In the genomic region with DNA sequence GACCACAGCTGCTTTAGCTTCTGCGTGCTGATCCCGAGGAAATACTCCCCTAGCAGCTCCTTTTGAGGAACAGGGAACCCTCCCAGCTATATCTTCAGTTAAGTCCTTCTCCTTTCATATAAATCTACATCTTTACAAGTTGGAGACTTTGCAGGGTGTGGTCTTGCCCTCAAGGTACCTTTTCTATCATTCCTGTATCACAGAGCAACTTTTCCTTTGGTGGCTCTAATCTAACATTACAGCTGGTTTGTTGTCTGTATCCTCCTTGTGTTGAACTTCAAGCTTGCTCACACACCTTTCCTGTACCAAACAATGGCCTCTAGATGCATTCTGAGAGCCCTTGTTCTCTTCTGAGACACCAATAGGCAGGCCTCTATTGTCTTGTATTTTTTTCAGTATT, we compare ENCODE assay signal across 24 mouse cellular contexts.
DNase-seq lines count a peak whose midpoint lies in the region; ATAC-seq lines count a peak whose summit lies in the region.
"Had no signal": no experiment of that assay in that cellular context is flagged by ENCODE, and none has a peak within 500 bp of the region (broad histone marks: within the 10 kb centered on the region; RNA-seq: fewer than 3 reads in every experiment).

No protein-coding gene starts in this region.

- no peaks in the 10 kb centered on the region for H3K9me3 ChIP-seq in liver, embryonic 11.5 days (ENCODE audit: control insufficient read depth, low read length)
- H3K9me3 ChIP-seq in liver, embryonic 16.5 days (replicated peaks; ENCODE audit: control insufficient read depth, low read length): no peaks in the 10 kb centered on the region
- H3K9me3 ChIP-seq: forebrain, embryonic 10.5 days; forebrain, embryonic 13.5 days; G1E; heart, embryonic 10.5 days; heart, embryonic 13.5 days had no signal

- ATAC-seq in liver, embryonic 11.5 days (replicated peaks; ENCODE audit: low FRiP score): peak; percentile 49; the same call in 1 of the 2 replicates
- 0 out of 2 replicates have a peak, but pooled peaks have one; percentile 19 for ATAC-seq in liver, embryonic 16.5 days (ENCODE audit: low read depth)
- ATAC-seq: forebrain, embryonic 13.5 days; forebrain, embryonic 16.5 days had no signal

- no peak for DNase-seq in liver, embryonic 11.5 days (ENCODE audit: low spot score)
- DNase-seq in liver (no peak), ES-CJ7 (ENCODE audit: low read depth, low spot score) (peak; percentile 6), ZHBTc4 (ENCODE audit: low read depth, low spot score) (peak; percentile 12)
- DNase-seq in ovary, adult 18-20 months (ENCODE audit: low spot score): no peak
- DNase-seq in thymus, postnatal 36 days: no peak
- no peak for DNase-seq in thymus, adult 18-20 months
- DNase-seq: adrenal gland, postnatal 10 days; adrenal gland, postnatal 36 days; cerebellum, adult 18-20 months; cerebellum, adult 9-10 months; gastrocnemius, postnatal 10 days; gastrocnemius, postnatal 36 days; heart, adult 2 months; heart, postnatal 14 days; heart, postnatal 4 days had no signal

- no peaks in the 10 kb centered on the region for H3K27me3 ChIP-seq in liver, embryonic 11.5 days (replicated peaks; ENCODE audit: control insufficient read depth, insufficient read depth, low read length)
- no peaks in the 10 kb centered on the region for H3K27me3 ChIP-seq in liver, embryonic 16.5 days (ENCODE audit: control insufficient read depth, insufficient read depth, low read depth, low read length)
- H3K27me3 ChIP-seq: forebrain, embryonic 13.5 days; heart, embryonic 13.5 days had no signal

- WGBS in liver, embryonic 11.5 days: 77% methylated on average over 2 of the region's 2 CpGs
- 68% methylated on average over 2 of the region's 2 CpGs for WGBS in liver, embryonic 16.5 days (ENCODE audit: insufficient replicate concordance)

- no peak overlapping the region for H3K9ac ChIP-seq in liver, embryonic 11.5 days (ENCODE audit: low read depth, low read length)
- H3K9ac ChIP-seq in liver, embryonic 16.5 days (ENCODE audit: low read depth, low read length): no peak overlapping the region
- H3K9ac ChIP-seq: forebrain, embryonic 13.5 days; heart, embryonic 13.5 days; hindbrain, embryonic 14.5 days had no signal

- no peak overlapping the region for H3K4me3 ChIP-seq in liver, embryonic 11.5 days (ENCODE audit: low read depth, low read length)
- H3K4me3 ChIP-seq in liver, embryonic 16.5 days (ENCODE audit: low read depth, low read length): no peak overlapping the region
- H3K4me3 ChIP-seq: forebrain, embryonic 10.5 days; forebrain, embryonic 13.5 days; heart, adult 2 months; heart, embryonic 10.5 days; heart, embryonic 13.5 days had no signal

- no peak overlapping the region for H3K27ac ChIP-seq in liver, embryonic 11.5 days (ENCODE audit: low read depth, low read length)
- no peak overlapping the region for H3K27ac ChIP-seq in liver, embryonic 16.5 days (ENCODE audit: low read length)
- H3K27ac ChIP-seq: forebrain, embryonic 10.5 days; forebrain, embryonic 13.5 days; heart, adult 2 months; heart, embryonic 10.5 days; heart, embryonic 13.5 days; hindbrain, embryonic 14.5 days had no signal

- no peak overlapping the region for H3K4me2 ChIP-seq in liver, embryonic 11.5 days
- H3K4me2 ChIP-seq in liver, embryonic 16.5 days (ENCODE audit: low read depth, low read length): no peak overlapping the region
- H3K4me2 ChIP-seq: forebrain, embryonic 13.5 days; heart, embryonic 13.5 days; hindbrain, embryonic 14.5 days had no signal

- H3K4me1 ChIP-seq in liver, embryonic 11.5 days (replicated peaks; ENCODE audit: control insufficient read depth, insufficient read depth, low read length): no peaks in the 10 kb centered on the region
- H3K4me1 ChIP-seq in liver, embryonic 16.5 days (ENCODE audit: control insufficient read depth, low read depth, low read length): no peaks in the 10 kb centered on the region
- H3K4me1 ChIP-seq: forebrain, embryonic 10.5 days; forebrain, embryonic 13.5 days; heart, embryonic 10.5 days; heart, embryonic 13.5 days had no signal

- H3K36me3 ChIP-seq in liver, embryonic 11.5 days (ENCODE audit: control insufficient read depth, insufficient read depth, low read length): no peaks in the 10 kb centered on the region
- no peaks in the 10 kb centered on the region for H3K36me3 ChIP-seq in liver, embryonic 16.5 days (ENCODE audit: control insufficient read depth, insufficient read depth)
- H3K36me3 ChIP-seq: forebrain, embryonic 10.5 days; G1E; heart, embryonic 10.5 days; heart, embryonic 13.5 days had no signal

Comparison
In these comparisons a context has a peak if more than half of its experiments do, and no peak if none do; other contexts are left out.
1. DNase-seq: peak in ES-CJ7 (single experiment) and ZHBTc4 (single experiment); none in liver, embryonic 11.5 days (single experiment), liver (single experiment), ovary, adult 18-20 months (single experiment), thymus, postnatal 36 days (0 of 2) and thymus, adult 18-20 months (0 of 2).